Mouse (Mus musculus) urinary bladder, postnatal 0 days (tissue): ENCODE data around the gene Olfr304. TPM values are rescaled to one million over a fixed set of nuclear protein-coding genes. Genes with fewer than 3 reads are reported as not detected.

Source experiments
- polyA plus RNA-seq: library from polyadenylated mRNA; unstranded; fragments of >200 nt; fragmentation: Nextera tagmentation; extraction: Ambion mirVana; gene quantifications from 2 replicates; pipeline ENCODE4 v1.2.1, GENCODE M21; 2015

Olfr304 gene
- not detected in 2 replicates for polyA plus RNA-seq

DNA sequence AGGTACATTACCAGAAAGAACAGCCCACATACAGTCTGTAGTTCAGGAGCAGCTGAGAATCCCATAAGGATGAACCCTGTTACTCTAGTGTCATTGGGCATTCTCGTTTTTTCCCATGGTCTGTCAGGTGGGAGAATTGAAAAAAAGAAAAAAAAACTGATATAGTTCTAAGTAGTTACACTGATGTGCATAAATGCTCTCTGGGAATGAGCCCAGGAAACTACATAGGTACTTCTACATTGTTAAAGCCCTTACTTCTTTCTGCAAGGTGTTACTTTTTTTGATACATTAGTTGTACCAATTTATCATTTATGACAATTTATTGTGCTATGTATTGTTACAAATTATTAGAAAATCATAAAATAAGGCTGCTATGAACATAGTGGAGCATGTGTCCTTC lies at the start of gene Olfr304:
TSS of gene Olfr304 (minus strand) at position 101 of the 400 bp plus-strand sequence.

GRCm38 (mm10) chr7:86403546-86403945 lies 17.1 kb upstream of the Olfr304 start, which contains the start of gene Olfr301:
Gene Olfr301 (plus strand): TSS chr7:86403846.

GRCm38 (mm10) chr7:86397689-86398088 lies 11.2 kb upstream of the Olfr304 start, which contains the start of gene Olfr303:
Gene Olfr303 (minus strand): TSS chr7:86397789.

GRCm38 (mm10) chr7:86366828-86367227 lies 19.6 kb downstream of the Olfr304 start, which contains the start of gene Olfr305:
Gene Olfr305 (minus strand): TSS chr7:86366928.

DNA sequence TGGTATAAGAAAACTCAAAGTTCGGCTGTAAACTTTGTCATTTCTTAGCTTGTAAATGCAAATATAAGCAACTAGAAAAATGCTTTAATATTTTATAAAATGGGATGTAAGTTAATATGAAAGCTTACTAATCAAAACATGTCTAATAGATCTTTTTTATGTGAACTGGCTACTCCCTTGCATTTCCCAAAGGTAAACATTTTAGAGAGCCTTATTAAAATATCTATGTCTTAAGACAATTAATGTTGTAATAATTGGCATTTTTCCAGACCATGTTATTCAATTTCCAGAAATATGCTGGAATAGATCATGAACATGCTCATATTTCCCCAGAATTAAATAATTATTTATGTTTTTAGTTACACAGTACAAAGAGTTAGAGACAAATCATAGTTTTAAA lies 49.0 kb downstream of the Olfr304 start, which contains the start of gene Olfr307:
TSS of gene Olfr307 (minus strand) at position 101 of the 400 bp plus-strand sequence.

Other genes with a start within 250 kb of the Olfr304 start
- gene Vmn2r75, start 214.9 kb downstream of the Olfr304 start, polyA plus RNA-seq: not detected in 2 replicates
- not detected in 2 replicates for gene Vmn2r76, start 140.3 kb downstream of the Olfr304 start, polyA plus RNA-seq
- gene Olfr310, start 109.5 kb downstream of the Olfr304 start, polyA plus RNA-seq: not detected in 2 replicates
- gene Olfr309, start 73.0 kb downstream of the Olfr304 start, polyA plus RNA-seq: not detected in 2 replicates
- gene Olfr308, start 61.0 kb downstream of the Olfr304 start, polyA plus RNA-seq: not detected in 2 replicates
- not detected in 2 replicates for gene Olfr307, start 49.1 kb downstream of the Olfr304 start, polyA plus RNA-seq
- gene Olfr305, start 19.7 kb downstream of the Olfr304 start, polyA plus RNA-seq: not detected in 2 replicates
- gene Olfr303, start 11.1 kb upstream of the Olfr304 start, polyA plus RNA-seq: not detected in 2 replicates
- not detected in 2 replicates for gene Olfr301, start 17.2 kb upstream of the Olfr304 start, polyA plus RNA-seq
- not detected in 2 replicates for gene Olfr299, start 73.3 kb upstream of the Olfr304 start, polyA plus RNA-seq
- not detected in 2 replicates for gene Olfr298, start 105.8 kb upstream of the Olfr304 start, polyA plus RNA-seq
- gene Olfr297, start 133.3 kb upstream of the Olfr304 start, polyA plus RNA-seq: not detected in 2 replicates
- gene Olfr295, start 197.2 kb upstream of the Olfr304 start, polyA plus RNA-seq: not detected in 2 replicates
- not detected in 2 replicates for gene Olfr294, start 230.0 kb upstream of the Olfr304 start, polyA plus RNA-seq